Mouse (Mus musculus) neutrophil, adult 59 days (primary cell): ENCODE results near the gene Psg18. TPM values are rescaled to one million over a fixed set of nuclear protein-coding genes. Genes with fewer than 3 reads are reported as not detected.

Experiments used
- total RNA-seq, 2 experiments: library from RNA; stranded (reverse); gene quantifications; 1 replicate in 1 of 2; 2 replicates in 1 of 2; pipeline ENCODE4 v1.2.4; 2023

Psg18 gene
- not detected for total RNA-seq

GRCm38 (mm10) chr7:18354909-18355308 is at the start of gene Psg18:
TSS of gene Psg18 (minus strand) at chr7:18355009.

Other genes with a start within 250 kb of the Psg18 start
- gene Igfl3, start 178.5 kb downstream of the Psg18 start, total RNA-seq, result not detected
- not detected for gene Mill1, start 109.7 kb downstream of the Psg18 start, total RNA-seq
- not detected for gene Psg28, start 77.0 kb upstream of the Psg18 start, total RNA-seq
- not detected for gene Psg26, start 129.2 kb upstream of the Psg18 start, total RNA-seq
- gene Psg25, start 177.3 kb upstream of the Psg18 start, total RNA-seq, result not detected
- not detected for gene Psg27, start 212.3 kb upstream of the Psg18 start, total RNA-seq